Comparison of ENCODE assay signal across 32 mouse cellular contexts in genomic region chr4:128440550-128440949, GRCm38 (mm10).
"Had no signal": no experiment of that assay in that cellular context is flagged by ENCODE, and none has a peak within 500 bp of the region (broad histone marks: within the 10 kb centered on the region; RNA-seq: fewer than 3 reads in every experiment).

No protein-coding gene starts in this region.

- DNase-seq: left cerebral cortex, postnatal 4 days; liver; liver, embryonic 13.5 days; liver, postnatal 0 days; lung, adult 18-20 months; lung, adult 2 months; lung, embryonic 14.5 days; lung, postnatal 10 days; lung, postnatal 14 days; lung, postnatal 36 days; lung, postnatal 4 days; midbrain, embryonic 14.5 days had no signal

- ATAC-seq: liver, embryonic 12.5 days; liver, postnatal 0 days; lung, postnatal 0 days; midbrain, embryonic 13.5 days; midbrain, embryonic 15.5 days; midbrain, embryonic 16.5 days had no signal

- H3K36me3 ChIP-seq: limb, embryonic 10.5 days; limb, embryonic 12.5 days; limb, embryonic 13.5 days; limb, embryonic 15.5 days; liver, embryonic 12.5 days; liver, embryonic 13.5 days; liver, embryonic 15.5 days; lung, embryonic 15.5 days; midbrain, embryonic 10.5 days; midbrain, embryonic 12.5 days; midbrain, embryonic 15.5 days; neural tube, embryonic 12.5 days had no signal

- H3K4me2 ChIP-seq: limb, embryonic 12.5 days; limb, embryonic 13.5 days; limb, embryonic 15.5 days; liver, embryonic 11.5 days; liver, embryonic 12.5 days; liver, embryonic 13.5 days; liver, embryonic 15.5 days; lung, embryonic 14.5 days; lung, embryonic 15.5 days; midbrain, embryonic 11.5 days; midbrain, embryonic 12.5 days; midbrain, embryonic 13.5 days; midbrain, embryonic 15.5 days; neural tube, embryonic 12.5 days had no signal

- H3K4me1 ChIP-seq: limb, embryonic 10.5 days; limb, embryonic 12.5 days; limb, embryonic 13.5 days; limb, embryonic 15.5 days; liver, embryonic 12.5 days; liver, embryonic 13.5 days; liver, embryonic 15.5 days; lung, embryonic 15.5 days; megakaryocyte, embryonic 14.5 days had no signal

- H3K9me3 ChIP-seq: limb, embryonic 10.5 days; limb, embryonic 12.5 days; limb, embryonic 13.5 days; limb, embryonic 15.5 days; liver, embryonic 12.5 days; liver, embryonic 13.5 days; liver, embryonic 15.5 days; lung, embryonic 15.5 days; megakaryocyte, embryonic 14.5 days; midbrain, embryonic 10.5 days; midbrain, embryonic 12.5 days; midbrain, embryonic 13.5 days; midbrain, embryonic 15.5 days; neural tube, embryonic 12.5 days had no signal

- H3K27me3 ChIP-seq: limb, embryonic 12.5 days; liver, embryonic 12.5 days; liver, embryonic 13.5 days; liver, embryonic 15.5 days; lung, embryonic 15.5 days; megakaryocyte, embryonic 14.5 days; midbrain, embryonic 12.5 days; midbrain, embryonic 13.5 days; midbrain, embryonic 15.5 days; neural tube, embryonic 12.5 days had no signal

- H3K4me3 ChIP-seq: limb, embryonic 10.5 days; limb, embryonic 12.5 days; limb, embryonic 13.5 days; limb, embryonic 15.5 days; liver, embryonic 12.5 days; liver, embryonic 13.5 days; liver, embryonic 15.5 days; lung, embryonic 15.5 days; megakaryocyte, embryonic 14.5 days; midbrain, embryonic 10.5 days; midbrain, embryonic 12.5 days; midbrain, embryonic 13.5 days; midbrain, embryonic 15.5 days; myocyte; neural tube, embryonic 12.5 days had no signal

- H3K9ac ChIP-seq: limb, embryonic 12.5 days; limb, embryonic 13.5 days; limb, embryonic 15.5 days; liver, embryonic 12.5 days; liver, embryonic 13.5 days; liver, embryonic 14.5 days; liver, embryonic 15.5 days; liver, postnatal 0 days; lung, embryonic 14.5 days; lung, embryonic 15.5 days; midbrain, embryonic 12.5 days; midbrain, embryonic 13.5 days; midbrain, embryonic 15.5 days; neural tube, embryonic 12.5 days had no signal

- H3K27ac ChIP-seq: limb, embryonic 10.5 days; limb, embryonic 12.5 days; limb, embryonic 13.5 days; limb, embryonic 15.5 days; liver, embryonic 12.5 days; liver, embryonic 13.5 days; liver, embryonic 14.5 days; liver, embryonic 15.5 days; lung, embryonic 15.5 days; macrophage; midbrain, embryonic 10.5 days; midbrain, embryonic 12.5 days; midbrain, embryonic 13.5 days; midbrain, embryonic 15.5 days; neural tube, embryonic 12.5 days had no signal
